Mouse (Mus musculus) midbrain, embryonic 10.5 days (tissue): ENCODE data around the gene Gm5134. TPM values are rescaled to one million over a fixed set of nuclear protein-coding genes. Genes with fewer than 3 reads are reported as not detected.

Source experiments
- DNase-seq: peaks from one replicate; pipeline ENCODE4 v3.0.0-alpha.2; 2017; ENCODE audit warnings: low spot score
- H3K27ac ChIP-seq: fragments of 300-500 bp; sonication (generic); replicated peaks from 2 replicates; pipeline ENCODE4 v1.5.1; 2016; ENCODE audit warnings: mild to moderate bottlenecking
- H3K27me3 ChIP-seq: fragments of 300-500 bp; sonication (generic); 2 replicates; pipeline ENCODE4 v1.6.1; 2016; ENCODE audit warnings: low read depth, mild to moderate bottlenecking; ENCODE audit not compliant: poor library complexity, severe bottlenecking
- H3K36me3 ChIP-seq: fragments of 300-500 bp; sonication (generic); 2 replicates; pipeline ENCODE4 v1.6.1; 2016; ENCODE audit warnings: mild to moderate bottlenecking, moderate library complexity
- H3K4me1 ChIP-seq: fragments of 300-500 bp; sonication (generic); 2 replicates; pipeline ENCODE4 v1.6.1; 2016
- H3K4me3 ChIP-seq: fragments of 300-500 bp; sonication (generic); 2 replicates; pipeline ENCODE4 v1.5.1; 2016; ENCODE audit warnings: mild to moderate bottlenecking, moderate library complexity
- H3K9me3 ChIP-seq: fragments of 300-500 bp; sonication (generic); replicated peaks from 2 replicates; pipeline ENCODE4 v1.6.1; 2016; ENCODE audit warnings: mild to moderate bottlenecking
- WGBS: fragments of 180-500 bp; shearing (Covaris S2); methylation state at CpG from one replicate; pipeline ENCODE4 v1.1.7; 2016; 5-methylcytosine and 5-hydroxymethylcytosine counted together
- polyA plus RNA-seq: library from polyadenylated mRNA; unstranded; fragments of >200 nt; fragmentation: Nextera tagmentation; extraction: Ambion mirVana; gene quantifications from 2 replicates; pipeline ENCODE4 v1.2.1, GENCODE M21; 2016

Gm5134 gene
- polyA plus RNA-seq, result 0.09 and 0.10 TPM in 2 replicates

DNA sequence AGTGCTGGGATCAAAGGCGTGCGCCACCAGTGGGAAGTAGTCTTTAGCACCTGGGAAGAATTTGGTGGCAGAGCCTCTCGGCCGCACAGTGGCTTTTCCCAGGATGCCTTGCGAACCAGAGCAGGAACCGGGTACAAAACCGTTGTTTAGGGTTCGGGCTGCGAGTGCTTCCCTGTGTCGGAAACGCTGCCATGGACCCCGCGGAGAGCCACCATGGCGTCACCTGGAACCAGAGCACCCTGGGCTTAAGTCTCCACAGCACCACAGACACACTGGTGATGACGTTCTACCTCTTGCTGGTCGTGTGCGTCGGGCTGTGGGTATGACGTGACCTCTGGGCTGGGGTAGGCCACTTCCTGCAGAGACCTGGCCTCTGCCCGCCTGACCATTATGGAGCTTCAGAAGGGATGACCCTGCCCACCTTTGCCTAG, at the start of gene Gm5134:
TSS of gene Gm5134 (plus strand) at position 134 of the 431 bp plus-strand sequence.
- H3K4me1 ChIP-seq, result peaks cover 26% of the 10 kb centered on the region
- H3K9me3 ChIP-seq, result no peaks in the 10 kb centered on the region
- H3K36me3 ChIP-seq, result no peaks in the 10 kb centered on the region
- 31% methylated on average over 20 of the region's 20 CpGs for WGBS
- peaks cover 32% of the 10 kb centered on the region for H3K27me3 ChIP-seq
- peak within 1 kb of the TSS; percentile 47 for H3K27ac ChIP-seq
- DNase-seq, result no peak
- peak within 1 kb of the TSS; percentile 41 for H3K4me3 ChIP-seq

DNA sequence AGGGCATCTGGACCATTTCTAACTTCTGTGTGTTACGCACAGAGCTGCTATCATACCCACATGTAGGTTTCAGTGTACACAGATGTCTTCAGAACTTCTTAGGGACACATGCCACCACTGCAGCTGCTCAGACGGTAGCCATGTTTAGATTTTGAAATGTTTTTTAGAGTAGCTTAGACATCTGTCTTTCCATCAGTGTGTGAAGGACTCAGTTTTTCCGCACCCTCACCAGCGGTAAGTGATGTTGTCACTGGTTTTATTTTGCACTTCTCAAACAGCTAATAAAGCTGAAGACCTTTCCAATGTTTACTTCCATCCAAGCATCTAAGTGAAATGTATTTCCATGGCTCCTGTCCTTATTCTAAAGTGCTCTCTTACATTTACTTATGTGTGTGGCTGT, 47.4 kb upstream of the Gm5134 start:
- H3K27ac ChIP-seq, result no peak overlapping the region
- DNase-seq, result no peak
- no peak overlapping the region for H3K4me3 ChIP-seq
- no peaks in the 10 kb centered on the region for H3K27me3 ChIP-seq
- H3K4me1 ChIP-seq, result no peaks in the 10 kb centered on the region
- no peaks in the 10 kb centered on the region for H3K9me3 ChIP-seq
- H3K36me3 ChIP-seq, result peaks cover 99% of the 10 kb centered on the region
- WGBS, result 97% methylated on average over 4 of the region's 4 CpGs

DNA sequence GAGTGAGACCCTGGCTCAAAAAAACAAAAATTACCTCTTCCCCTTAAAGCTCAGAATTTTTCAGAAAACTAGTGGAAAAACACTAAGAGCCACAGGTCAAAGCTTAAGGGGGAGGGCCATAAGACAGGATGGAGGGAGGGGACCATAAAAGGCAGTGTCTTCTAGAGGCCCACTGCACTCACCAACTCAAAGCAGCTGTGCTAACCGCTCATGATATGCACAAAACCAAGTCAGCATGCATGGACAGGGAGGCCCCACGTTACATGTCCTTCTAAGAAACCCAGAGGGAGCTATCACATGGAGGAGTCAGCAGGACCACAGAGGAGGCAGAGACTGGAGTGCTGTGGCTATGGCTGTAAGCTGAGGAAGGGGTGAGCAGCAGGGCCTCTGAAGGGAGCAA, 43.6 kb upstream of the Gm5134 start:
- Histone ChIP-seq H3K4me3 (no peak overlapping the region), H3K27me3 (no peaks in the 10 kb centered on the region), H3K36me3 (peaks cover 96% of the 10 kb centered on the region), H3K27ac (no peak overlapping the region), H3K9me3 (no peaks in the 10 kb centered on the region), H3K4me1 (no peaks in the 10 kb centered on the region)
- 89% methylated on average over 2 of the region's 2 CpGs for WGBS
- no peak for DNase-seq

DNA sequence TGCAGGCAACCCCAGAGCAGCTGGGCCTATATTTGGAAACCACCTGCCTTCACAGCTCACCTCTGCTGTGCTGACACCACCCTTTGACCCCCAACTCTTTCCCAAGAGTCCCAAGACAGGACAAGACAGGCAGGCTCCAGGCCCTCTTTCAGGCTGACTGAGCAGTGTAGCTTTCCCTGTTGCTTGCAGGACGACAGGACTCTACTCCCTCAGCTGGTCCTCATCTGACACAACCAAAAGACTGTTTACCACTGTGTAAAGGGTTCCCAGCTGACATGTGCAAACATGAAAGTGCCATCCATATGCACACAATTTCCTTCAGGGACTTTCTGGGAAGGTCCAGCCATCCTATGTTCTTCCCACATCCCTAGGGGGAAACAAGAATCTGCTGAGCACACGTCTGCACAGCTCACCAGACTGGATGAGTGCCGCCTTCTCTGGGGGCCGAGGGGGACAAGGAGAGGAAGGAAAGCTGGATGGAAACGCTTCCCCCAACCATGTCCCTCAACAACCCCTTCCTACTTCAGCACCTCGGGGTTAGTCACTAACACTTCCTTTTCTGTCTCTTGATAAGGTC, 41.2 kb upstream of the Gm5134 start:
- Histone ChIP-seq H3K9me3 (no peaks in the 10 kb centered on the region), H3K27me3 (no peaks in the 10 kb centered on the region), H3K27ac (no peak overlapping the region), H3K36me3 (peaks cover 96% of the 10 kb centered on the region), H3K4me1 (0 out of 2 replicates have a peak, but pooled peaks cover under 1% of the 10 kb centered on the region), H3K4me3 (no peak overlapping the region)
- no peak for DNase-seq
- WGBS, result 81% methylated on average over 6 of the region's 6 CpGs

DNA sequence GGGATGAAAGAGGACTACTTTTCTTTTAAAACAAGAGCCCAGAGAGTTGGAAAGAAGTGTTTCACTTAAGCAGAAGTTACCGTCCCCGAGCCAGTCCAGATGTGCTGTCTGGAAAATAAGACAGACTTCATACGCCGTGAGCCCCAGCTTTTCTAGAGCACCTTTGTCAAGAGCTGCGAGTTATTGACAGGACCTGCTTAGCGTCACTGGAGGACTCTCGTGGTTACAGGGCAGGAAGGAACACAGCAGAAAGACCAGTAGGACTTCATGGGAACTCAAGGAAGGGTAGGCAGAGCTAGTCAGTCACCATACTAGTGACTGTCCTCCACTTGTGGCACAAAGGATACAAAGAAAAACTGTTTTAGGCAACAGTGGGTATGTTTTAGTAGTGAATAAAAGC, 38.8 kb upstream of the Gm5134 start:
- WGBS, result 93% methylated on average over 7 of the region's 7 CpGs
- H3K36me3 ChIP-seq, result peaks cover 90% of the 10 kb centered on the region
- peaks cover 23% of the 10 kb centered on the region for H3K4me1 ChIP-seq

DNA sequence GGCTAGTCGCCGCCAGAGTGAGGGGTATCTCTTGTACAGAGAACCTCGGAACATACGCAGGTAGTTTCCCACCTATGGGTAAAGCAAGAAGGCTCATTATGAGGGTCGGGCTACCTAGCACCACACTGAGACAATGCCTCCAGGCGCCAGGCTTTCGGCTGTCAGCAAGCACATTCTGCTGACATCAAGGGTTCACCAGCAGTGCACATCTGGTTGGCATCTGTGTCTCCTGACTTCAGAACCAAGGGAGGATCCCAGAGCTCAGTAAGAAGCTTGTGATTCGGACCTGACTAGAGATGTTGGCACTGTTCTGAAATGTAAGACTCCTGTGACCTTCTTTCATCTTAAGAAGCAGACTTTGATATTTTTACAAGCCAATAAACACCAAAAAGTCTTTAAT, 37.5 kb upstream of the Gm5134 start:
- Histone ChIP-seq H3K27me3 (no peaks in the 10 kb centered on the region), H3K27ac (no peak overlapping the region), H3K9me3 (no peaks in the 10 kb centered on the region), H3K4me1 (peaks cover 26% of the 10 kb centered on the region), H3K36me3 (peaks cover 78% of the 10 kb centered on the region), H3K4me3 (no peak overlapping the region)
- DNase-seq, result no peak
- 81% methylated on average over 8 of the region's 8 CpGs for WGBS

More for the DNA sequence above, 38.8 kb upstream of the Gm5134 start:
- no peak overlapping the region for H3K27ac ChIP-seq
- H3K4me3 ChIP-seq, result no peak overlapping the region
- no peaks in the 10 kb centered on the region for H3K27me3 ChIP-seq
- no peak for DNase-seq
- H3K9me3 ChIP-seq, result no peaks in the 10 kb centered on the region

DNA sequence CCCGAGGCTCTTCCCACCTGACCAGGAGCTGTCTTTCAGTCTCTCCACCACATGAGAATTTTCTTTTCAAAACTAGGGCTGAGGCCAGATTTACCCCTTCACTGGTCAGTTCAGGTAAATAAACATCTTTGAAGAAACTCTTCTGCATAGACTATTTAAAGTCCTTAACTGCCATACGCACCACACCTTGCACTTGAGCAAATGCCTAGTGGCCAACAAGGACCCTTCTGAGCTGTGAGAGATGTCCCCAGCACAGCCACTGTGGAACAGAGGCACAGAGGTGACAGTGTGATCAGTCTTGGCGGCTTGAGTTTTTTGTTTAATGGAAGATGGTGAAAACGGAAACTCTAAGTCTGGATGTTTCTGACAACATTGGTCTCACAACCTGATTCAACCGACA, 35.3 kb upstream of the Gm5134 start:
- 92% methylated on average over 5 of the region's 5 CpGs for WGBS
- Histone ChIP-seq H3K9me3 (no peaks in the 10 kb centered on the region), H3K27me3 (no peaks in the 10 kb centered on the region), H3K4me1 (peaks cover 38% of the 10 kb centered on the region), H3K36me3 (peaks cover 62% of the 10 kb centered on the region), H3K4me3 (no peak overlapping the region), H3K27ac (no peak overlapping the region)
- no peak for DNase-seq

DNA sequence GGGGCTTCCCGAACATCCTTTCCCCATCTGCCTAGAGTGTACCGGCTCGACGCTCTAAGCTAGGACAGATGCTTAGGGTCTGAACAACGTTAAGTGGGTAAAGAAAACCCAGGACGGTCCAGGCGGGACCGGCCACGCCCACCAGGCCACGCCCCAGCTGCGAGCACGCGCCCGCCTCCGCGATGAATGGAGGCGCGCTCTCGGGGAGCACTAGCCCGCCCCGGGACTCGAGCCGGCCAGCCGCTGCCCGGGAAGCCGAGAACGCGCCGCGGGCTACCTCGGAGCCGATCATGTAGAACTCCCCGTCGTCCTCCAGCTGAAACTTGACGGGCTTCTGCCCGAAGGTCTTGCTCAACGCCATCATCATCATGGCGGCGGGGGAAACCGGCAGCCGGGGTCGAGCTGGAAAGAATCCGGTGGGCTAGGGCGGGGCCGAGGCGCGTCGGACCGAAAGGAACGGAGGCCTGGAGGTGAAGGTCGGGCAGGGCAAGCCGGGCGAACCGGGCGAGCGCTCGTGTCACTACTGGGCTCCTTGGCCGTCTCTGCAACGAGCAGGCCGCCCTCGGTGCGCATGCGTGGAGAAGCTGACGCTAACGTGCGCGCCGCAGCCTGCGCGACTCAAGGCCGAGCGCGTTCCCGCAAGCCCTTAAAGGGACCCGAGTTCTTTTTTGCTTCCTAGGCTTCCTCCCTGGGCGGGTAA, 33.1 kb upstream of the Gm5134 start, which contains the start of gene Smarcb1:
TSS of gene Smarcb1 (minus strand) at position 592 of the 700 bp plus-strand sequence.
- Histone ChIP-seq H3K27me3 (no peaks in the 10 kb centered on the region), H3K9me3 (no peaks in the 10 kb centered on the region), H3K4me3 (peak within 1 kb of the TSS; percentile 91), H3K36me3 (peaks cover 56% of the 10 kb centered on the region), H3K27ac (peak within 1 kb of the TSS; percentile 99), H3K4me1 (peaks cover 38% of the 10 kb centered on the region)
- peak; percentile 94 for DNase-seq
- WGBS, result under 1% methylated on average over 76 of the region's 76 CpGs

DNA sequence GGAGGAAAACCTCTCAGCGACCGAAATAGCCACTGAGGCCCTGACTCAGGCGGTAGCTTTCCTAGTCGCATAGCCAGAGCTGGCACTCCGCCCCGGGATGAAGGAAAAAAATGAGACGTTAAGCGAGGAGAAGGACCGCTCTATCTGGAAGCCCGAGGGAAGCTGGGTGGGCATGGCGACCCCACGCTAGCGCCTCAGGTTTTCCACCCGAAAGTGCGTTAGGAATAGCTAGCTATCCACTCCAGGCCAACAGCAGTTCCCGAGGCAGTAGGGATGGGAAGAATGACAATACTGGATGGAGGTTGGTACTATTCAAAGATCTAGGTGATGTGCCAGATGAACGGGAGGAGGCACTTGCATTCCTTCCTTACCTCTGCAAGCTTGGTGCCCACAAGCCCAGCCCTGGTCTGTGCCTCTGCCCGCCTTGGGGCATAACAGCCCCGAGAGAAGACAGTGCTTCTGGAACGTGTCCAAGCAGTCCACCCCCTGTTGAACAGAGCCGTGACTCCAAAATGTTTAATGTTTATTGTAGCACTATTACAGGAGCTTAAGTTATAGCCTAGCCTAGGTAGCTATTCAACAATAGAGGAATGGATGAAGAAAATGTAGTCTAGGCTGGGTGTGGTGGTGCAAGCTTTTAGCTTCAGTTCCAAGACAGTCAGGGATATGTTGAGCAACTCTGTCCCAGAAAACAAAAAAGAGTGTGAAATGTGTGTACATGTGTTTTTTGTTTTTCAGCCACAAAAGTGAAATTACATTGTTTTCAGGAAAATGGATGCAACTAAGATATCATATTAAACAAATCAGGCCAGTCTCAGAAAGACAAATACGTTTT, 32.4 kb upstream of the Gm5134 start:
- Histone ChIP-seq H3K4me1 (peaks cover 38% of the 10 kb centered on the region), H3K36me3 (peaks cover 54% of the 10 kb centered on the region), H3K4me3 (peak overlapping the region; percentile 91), H3K27me3 (no peaks in the 10 kb centered on the region), H3K9me3 (no peaks in the 10 kb centered on the region), H3K27ac (peak overlapping the region; percentile 99)
- no peak for DNase-seq
- 8% methylated on average over 22 of the region's 22 CpGs for WGBS

DNA sequence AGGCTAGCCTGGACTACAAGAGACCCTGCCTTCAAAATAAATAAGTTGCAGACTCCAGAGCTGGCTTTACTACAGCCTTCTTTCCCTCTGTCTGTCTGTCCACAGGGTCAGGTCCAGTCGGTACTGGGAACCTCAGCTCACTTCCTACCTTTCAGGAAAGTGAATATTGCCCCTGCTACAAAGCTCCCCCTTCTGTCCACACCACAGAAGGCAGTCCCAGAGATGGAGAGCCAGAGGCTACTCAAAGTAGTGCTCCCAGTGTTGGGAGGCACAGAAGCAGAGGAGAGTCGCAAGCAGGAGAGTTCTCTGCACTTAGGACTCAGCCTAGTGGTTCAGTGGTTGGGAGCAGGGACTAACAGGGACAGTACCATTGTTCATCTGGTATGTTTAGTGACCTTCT, 30.0 kb upstream of the Gm5134 start:
- DNase-seq, result no peak
- Histone ChIP-seq H3K36me3 (peaks cover 39% of the 10 kb centered on the region), H3K27ac (no peak overlapping the region), H3K9me3 (no peaks in the 10 kb centered on the region), H3K4me3 (no peak overlapping the region), H3K4me1 (peaks cover 27% of the 10 kb centered on the region), H3K27me3 (peaks cover 9% of the 10 kb centered on the region)
- WGBS, result 67% methylated on average over 2 of the region's 2 CpGs

DNA sequence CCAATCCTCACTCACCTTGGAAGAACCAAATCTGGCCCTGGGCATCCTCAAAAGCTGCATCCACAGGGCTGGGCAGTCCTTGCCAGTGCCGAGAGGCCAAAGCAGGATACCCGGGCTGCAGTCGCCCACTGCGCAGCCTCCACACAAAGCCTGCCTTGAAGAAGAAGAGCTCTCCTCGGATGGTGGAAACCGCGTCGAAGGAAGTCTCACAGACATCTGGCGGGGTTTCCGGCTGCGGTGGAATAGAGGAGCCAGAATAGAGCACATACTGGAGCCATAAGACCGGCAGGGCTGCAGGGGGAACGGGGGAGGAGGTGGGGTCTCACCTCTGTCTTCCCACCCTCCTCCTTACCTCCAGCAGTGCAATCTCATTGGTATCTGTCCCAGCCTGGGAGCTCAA, 27.9 kb upstream of the Gm5134 start:
- no peak overlapping the region for H3K27ac ChIP-seq
- 70% methylated on average over 13 of the region's 13 CpGs for WGBS
- no peak for DNase-seq
- peaks cover 34% of the 10 kb centered on the region for H3K36me3 ChIP-seq
- no peak overlapping the region for H3K4me3 ChIP-seq
- peaks cover 24% of the 10 kb centered on the region for H3K4me1 ChIP-seq
- H3K27me3 ChIP-seq, result peaks cover 30% of the 10 kb centered on the region
- H3K9me3 ChIP-seq, result no peaks in the 10 kb centered on the region

DNA sequence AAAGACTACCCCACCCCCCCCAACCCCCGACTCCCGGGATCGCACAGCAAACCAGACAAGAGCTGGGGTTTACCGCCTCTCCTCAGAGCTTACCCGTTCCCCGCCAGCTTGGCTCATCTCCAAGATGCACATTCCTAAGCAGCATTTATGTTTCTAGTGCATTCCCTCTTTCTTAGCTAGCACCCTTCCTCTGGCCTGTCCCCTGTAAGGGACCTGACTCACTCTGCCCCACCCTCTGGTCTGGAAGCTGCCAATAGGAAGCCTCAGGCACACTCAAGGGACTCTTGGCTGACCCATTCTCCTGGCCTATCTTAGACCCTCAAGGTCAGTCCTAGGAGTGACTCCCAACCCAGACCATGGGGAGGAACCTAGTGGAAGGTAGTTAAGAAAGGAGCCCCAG, 24.0 kb upstream of the Gm5134 start:
- Histone ChIP-seq H3K27ac (no peak overlapping the region), H3K36me3 (peaks cover 20% of the 10 kb centered on the region), H3K9me3 (no peaks in the 10 kb centered on the region), H3K4me1 (peaks cover 37% of the 10 kb centered on the region), H3K4me3 (no peak overlapping the region), H3K27me3 (peaks cover 67% of the 10 kb centered on the region)
- 33% methylated on average over 6 of the region's 6 CpGs for WGBS
- DNase-seq, result no peak
